Mouse (Mus musculus) forelimb bud, embryonic 11.5 days (tissue): ENCODE data around the gene Dzip1.

Source experiments
- DNase-seq: peaks from one replicate; pipeline ENCODE4 v3.0.0-alpha.2; 2012; ENCODE audit warnings: low read depth, low spot score

Dzip1 gene

DNA sequence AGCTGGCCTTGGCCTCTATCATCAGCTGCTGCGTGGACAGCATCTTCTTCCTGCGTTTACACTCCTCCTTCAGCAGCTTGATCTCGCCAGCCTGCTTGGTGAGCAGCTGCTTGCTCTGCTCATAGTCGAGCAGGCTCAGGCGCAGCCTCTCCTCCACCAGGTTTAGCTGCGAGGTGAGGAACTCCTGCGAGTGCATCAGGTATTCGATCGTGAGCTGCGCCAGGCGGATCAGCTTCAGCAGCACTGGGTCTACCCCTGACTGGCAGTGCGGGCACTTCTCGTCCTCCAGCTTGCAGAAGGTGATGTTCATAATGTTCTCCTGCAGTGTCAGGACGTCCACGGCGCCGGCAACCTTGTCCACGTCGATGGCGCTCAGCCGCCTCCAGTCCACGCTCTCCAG lies 3.0 kb downstream of the Dzip1 start:
- DNase-seq = no peak

- no peak for DNase-seq
These were observed 4.6 kb downstream of the Dzip1 start for GRCm38 (mm10) chr14:118920654-118921053.

DNA sequence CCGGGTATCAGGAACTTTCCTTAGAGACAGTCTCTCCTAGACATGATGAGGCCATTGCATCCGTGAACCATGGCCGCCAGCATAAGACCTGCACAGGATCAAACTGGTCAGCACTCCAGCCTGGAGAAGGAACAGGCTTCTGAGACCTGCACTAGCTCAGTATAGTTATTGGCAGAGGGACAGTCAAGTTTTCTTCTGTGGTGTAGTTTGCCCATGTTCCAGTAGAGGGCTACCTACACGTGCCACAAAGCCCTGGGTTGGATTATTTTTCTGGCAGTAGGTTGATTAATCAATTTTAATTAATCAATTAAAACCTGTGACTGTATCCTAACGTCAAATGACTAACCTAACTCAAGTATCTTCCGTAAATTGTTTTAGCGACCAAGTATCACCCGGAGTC lies 6.2 kb downstream of the Dzip1 start:
- DNase-seq = no peak

DNA sequence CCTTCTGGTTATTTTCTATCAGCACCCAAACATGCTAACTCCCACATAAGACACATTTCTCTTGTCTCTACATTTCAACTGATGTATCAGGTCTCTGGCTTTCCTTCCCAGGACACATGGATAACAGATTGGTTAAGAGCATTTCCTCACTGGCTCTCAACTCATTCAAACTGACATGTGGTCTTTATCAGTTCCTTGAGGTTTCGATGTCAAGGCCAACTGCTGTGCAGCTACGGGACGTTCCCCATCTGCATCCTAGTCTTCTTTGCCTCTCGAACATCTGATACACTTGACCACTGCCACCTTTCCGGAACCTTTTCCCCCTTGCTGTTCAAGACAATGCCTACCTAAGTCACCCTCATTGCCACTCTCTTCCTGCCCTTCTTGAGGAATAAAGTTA lies 11.6 kb downstream of the Dzip1 start:
- no peak for DNase-seq

GRCm38 (mm10) chr14:118911521-118911920 lies 13.7 kb downstream of the Dzip1 start:
- DNase-seq = no peak

DNA sequence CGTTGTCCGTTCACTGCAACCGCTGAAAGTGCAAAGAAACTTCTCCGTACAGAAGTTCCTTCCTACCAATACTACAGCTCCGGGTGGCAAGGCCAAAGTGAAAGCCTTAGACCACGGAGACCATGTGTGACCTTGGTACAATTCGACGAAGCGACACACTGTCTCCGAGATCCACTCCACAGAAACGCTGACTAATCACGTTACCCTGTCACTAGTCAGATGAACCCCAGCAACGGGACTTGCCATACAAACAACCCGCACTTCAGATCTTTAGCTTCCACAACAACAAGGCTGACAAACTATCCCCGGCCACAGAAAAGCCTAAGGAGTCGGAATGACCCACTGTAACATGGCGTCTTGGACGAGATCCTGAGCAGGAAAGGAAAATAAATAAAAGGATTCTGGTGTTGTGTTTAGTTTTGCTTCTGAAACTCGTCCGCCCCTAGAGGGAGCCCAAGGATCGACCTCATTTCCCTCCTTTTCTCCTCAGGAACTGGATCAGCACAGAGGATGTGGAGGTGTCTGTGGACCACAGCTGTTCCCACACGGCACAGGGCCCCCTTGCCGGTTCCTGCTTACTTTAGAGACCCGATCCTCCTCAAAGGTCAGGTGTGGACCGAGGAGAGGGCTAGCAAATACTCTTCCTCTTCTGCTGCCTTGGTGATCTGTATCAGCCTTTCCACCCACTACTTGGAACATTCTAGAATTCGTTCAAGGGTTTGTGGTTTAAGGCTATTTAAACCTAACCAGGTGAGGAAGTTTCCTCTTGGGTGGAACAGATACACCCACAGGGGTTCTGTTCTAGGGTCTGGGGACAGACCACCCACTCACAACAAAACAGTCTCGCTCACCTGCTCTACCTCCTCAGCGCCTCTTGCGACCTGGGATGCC lies 14.7 kb downstream of the Dzip1 start:
- peak; percentile 43 for DNase-seq

- DNase-seq = no peak
These were observed 15.4 kb downstream of the Dzip1 start for GRCm38 (mm10) chr14:118909872-118910271.

GRCm38 (mm10) chr14:118907592-118907991 lies 17.7 kb downstream of the Dzip1 start:
- DNase-seq = no peak

DNA sequence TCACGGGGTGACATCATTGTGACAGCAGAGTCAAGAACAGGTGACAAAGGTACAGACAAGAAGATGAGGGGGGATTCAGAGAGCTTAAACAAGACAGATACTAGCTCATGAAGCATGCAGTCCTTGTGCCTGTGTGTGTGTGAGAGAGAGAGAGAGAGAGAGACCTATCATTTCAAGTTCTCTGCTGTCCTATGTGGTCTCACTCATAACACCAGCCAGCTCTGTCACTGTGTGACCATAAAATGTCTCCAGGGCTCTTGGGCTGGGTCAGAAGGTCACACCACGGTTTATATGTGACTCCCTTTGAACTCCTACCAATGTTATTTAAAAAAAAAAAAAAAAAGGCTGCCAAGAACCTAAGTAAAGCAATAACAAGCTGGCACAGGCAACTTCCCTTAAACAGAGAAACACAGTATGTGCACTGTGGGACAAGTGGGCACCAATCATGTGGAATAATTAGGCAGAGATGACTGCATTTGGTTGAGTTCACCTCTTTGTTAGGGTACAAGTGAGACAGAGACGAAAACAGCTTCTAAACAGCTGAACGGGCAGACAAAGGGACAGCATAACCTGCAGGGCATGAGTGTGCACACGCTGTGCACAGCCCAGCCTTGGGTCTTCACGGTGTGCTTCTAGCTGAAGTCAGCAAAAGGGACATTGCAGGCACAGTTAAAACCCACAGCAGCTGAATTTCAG lies 21.2 kb downstream of the Dzip1 start:
- no peak for DNase-seq

- no peak for DNase-seq
These were observed 21.9 kb downstream of the Dzip1 start for GRCm38 (mm10) chr14:118903397-118903796.

GRCm38 (mm10) chr14:118900911-118901310 lies 24.3 kb downstream of the Dzip1 start:
- DNase-seq = no peak

DNA sequence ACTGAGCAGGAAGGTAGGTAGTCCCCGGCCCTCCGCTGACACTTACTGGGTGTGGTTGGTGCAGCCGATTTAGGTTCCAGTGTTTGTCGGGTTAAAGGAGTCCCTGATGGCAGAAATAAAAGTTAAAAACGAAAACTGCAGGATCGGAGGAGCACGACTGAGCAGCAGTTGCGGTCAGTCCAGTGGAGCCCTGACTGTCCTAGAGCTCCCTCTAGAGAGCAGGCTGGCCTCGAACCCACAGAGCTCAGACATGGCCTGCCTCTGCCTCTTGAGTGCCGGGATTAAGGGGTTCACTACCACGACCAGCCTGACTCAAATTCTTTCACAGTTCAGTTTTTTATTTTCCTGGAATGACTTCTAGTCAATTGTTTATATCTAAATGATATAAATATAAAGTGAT lies 25.3 kb downstream of the Dzip1 start:
- no peak for DNase-seq

GRCm38 (mm10) chr14:118895655-118896054 lies 29.6 kb downstream of the Dzip1 start:
- DNase-seq = no peak

GRCm38 (mm10) chr14:118895228-118895627 lies 30.0 kb downstream of the Dzip1 start:
- DNase-seq = no peak

DNA sequence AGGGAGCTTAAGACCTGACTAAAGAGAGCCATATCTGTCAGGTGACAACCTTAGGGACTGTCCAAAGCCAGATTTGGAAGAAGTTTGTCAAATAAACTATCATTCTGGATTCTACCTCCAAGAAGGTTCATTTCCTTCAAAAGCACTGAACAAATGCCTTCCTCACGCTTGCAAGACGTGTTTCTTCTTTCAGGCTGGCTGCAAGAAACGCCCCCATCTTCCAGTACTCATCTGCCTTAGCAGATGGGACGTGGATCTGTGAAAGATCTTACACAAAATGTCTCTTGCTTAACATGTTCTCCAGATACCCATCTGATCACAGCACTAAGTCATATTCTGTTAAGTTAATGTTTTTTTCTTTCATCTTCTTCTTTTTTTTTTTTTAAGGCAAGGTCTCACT lies 35.2 kb downstream of the Dzip1 start:
- no peak for DNase-seq

DNA sequence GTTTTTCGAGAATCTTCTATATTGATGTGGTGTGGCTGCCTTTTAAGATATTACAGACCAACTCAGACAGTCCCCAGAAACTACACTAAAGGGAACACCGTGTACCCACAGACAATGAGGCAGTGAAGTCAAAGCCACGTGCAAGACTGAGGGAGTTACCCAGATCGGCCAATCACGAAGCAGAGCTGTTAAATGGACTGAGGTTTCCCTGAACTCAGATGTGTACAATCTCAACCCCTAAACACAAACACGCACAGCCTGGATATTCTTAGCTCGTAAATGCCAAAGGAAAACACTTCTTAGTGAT lies 41.1 kb downstream of the Dzip1 start:
- no peak for DNase-seq

GRCm38 (mm10) chr14:118883344-118884249 lies 41.7 kb downstream of the Dzip1 start:
- no peak for DNase-seq

DNA sequence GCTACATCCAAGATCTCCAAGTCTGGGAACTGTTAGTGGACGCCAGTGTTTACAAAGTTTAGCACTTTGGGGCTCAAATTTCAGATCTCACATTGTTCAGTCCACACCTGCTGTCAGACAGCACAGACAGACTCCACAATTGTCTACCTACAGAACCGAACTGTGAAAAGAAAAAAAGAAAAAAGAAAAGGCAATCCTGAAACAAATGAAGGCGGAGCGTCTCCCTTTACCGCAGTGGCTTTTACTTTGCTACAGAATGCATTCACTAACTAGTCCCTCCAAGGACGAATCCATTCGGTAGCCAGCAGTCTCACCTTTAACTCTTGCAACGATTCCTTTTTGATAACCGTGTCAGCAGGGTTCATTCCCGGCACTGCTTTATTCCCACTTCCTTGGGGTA lies 44.6 kb downstream of the Dzip1 start:
- DNase-seq = no peak

DNA sequence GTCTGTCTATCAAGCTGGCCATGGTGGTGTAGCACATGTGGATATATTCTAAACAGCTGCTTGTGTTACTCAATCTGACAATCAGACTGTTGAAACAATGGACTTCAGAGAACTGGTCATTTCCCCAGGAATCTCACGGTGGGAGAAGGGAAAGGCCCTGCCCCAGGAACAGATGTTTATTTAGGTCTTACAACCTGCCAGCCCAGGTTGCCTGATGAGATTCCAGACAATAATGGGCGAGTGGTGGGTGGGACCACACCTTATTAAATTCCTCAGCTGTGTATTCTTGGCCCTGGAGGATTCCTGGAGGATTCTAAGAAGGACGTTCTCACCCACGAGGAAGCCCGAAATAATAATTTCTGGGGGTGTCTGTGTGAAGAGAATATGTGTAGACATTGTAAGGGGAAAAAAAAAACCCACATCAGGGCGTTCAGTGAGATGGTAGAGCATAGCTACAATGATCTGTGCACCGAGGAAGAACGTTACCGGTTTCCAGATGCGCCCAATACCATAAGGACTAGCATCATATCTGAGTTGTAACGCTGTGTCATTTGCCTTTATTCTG lies 46.8 kb downstream of the Dzip1 start:
- DNase-seq = no peak

DNA sequence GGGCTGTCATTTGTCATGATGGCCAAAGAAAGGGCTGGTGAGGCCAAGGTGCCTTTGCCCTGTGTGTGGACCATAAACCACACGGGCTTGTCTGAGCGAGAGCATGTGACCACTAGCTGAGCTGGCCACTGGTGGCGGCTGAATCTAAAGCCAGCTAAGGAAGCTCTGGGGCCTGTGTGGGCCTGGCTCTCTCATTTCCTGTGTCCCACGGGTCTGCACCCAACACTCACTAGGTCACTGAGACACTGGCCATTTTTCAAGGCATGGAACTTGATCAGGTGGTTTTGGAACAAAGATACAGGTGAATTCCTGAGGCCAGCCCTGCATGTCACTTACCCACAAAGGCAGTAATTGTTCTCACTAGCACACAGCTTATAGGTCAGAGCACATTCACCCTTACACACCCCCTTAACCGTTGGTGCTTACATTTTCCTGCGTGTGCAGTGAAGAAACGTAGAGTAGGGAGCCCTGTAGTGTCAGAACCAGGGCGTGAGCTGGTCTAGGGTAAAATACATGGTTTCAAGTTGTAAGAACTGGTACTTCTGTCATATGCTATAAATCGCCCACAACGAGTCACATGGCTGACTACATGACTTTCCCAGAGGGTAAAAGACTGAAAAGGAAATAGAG lies 50.4 kb downstream of the Dzip1 start:
- no peak for DNase-seq

- no peak for DNase-seq
These were observed 51.1 kb downstream of the Dzip1 start for GRCm38 (mm10) chr14:118874126-118874525.
